Mouse (Mus musculus) heart, postnatal 0 days (tissue): Measurements from ENCODE around the gene Il9r. TPM values are rescaled to one million over a fixed set of nuclear protein-coding genes. Genes with fewer than 3 reads are reported as not detected.
"Not testable (repeated sequence)": the region's sequence is repeated elsewhere in the genome, so short reads cannot be mapped to it uniquely, and the experiment has no call there.

Experiments used
- ATAC-seq: fragments of 200-750 bp; cut with Nextera tagmentation; 2 replicates; pipeline ENCODE4 v1.8.0; 2017; ENCODE audit warnings: low read depth, moderate number of reproducible peaks, moderate library complexity; ENCODE audit not compliant: insufficient read depth
- DNase-seq: peaks from one replicate; pipeline ENCODE4 v3.0.0-alpha.2; 2016; ENCODE audit warnings: low spot score
- H3K27ac ChIP-seq: fragments of 300-500 bp; sonication (generic); 2 replicates; pipeline ENCODE4 v1.5.1; 2014; ENCODE audit warnings: low read depth, mild to moderate bottlenecking
- H3K27me3 ChIP-seq: fragments of 300-500 bp; sonication (generic); 2 replicates; pipeline ENCODE4 v1.6.1; 2014; ENCODE audit warnings: low read length, mixed read lengths; ENCODE audit not compliant: control insufficient read depth, insufficient read depth
- H3K36me3 ChIP-seq: fragments of 300-500 bp; sonication (generic); replicated peaks from 2 replicates; pipeline ENCODE4 v1.6.1; 2014; ENCODE audit warnings: low read length, mixed read lengths; ENCODE audit not compliant: control insufficient read depth, insufficient read depth
- H3K4me1 ChIP-seq: fragments of 300-500 bp; sonication (generic); 2 replicates; pipeline ENCODE4 v1.6.1; 2014; ENCODE audit warnings: antibody characterized with exemption; ENCODE audit not compliant: control insufficient read depth, insufficient read depth
- H3K4me2 ChIP-seq: fragments of 300-500 bp; sonication (generic); 2 replicates; pipeline ENCODE4 v1.6.1; 2014; ENCODE audit warnings: low read depth, mild to moderate bottlenecking, low read length, moderate library complexity
- H3K4me3 ChIP-seq: fragments of 300-500 bp; sonication (generic); 2 replicates; pipeline ENCODE4 v1.5.1; 2014; ENCODE audit warnings: low read depth, low read length
- H3K9ac ChIP-seq: fragments of 300-500 bp; sonication (generic); replicated peaks from 2 replicates; pipeline ENCODE4 v1.6.1; 2014; ENCODE audit warnings: low read depth, low read length, mixed read lengths
- H3K9me3 ChIP-seq: fragments of 300-500 bp; sonication (generic); replicated peaks from 2 replicates; pipeline ENCODE4 v1.6.1; 2016; ENCODE audit warnings: low read length; ENCODE audit not compliant: control insufficient read depth
- CTCF ChIP-seq: IDR thresholded peaks from 2 replicates; pipeline ENCODE4 v1.5.1; 2016; ENCODE audit warnings: antibody characterized with exemption, control low read depth, low read depth
- EP300 ChIP-seq: IDR thresholded peaks from 2 replicates; pipeline ENCODE4 v1.6.1; 2016; ENCODE audit warnings: antibody characterized with exemption, low read depth
- WGBS: fragments of 180-500 bp; shearing (Covaris S2); extraction: QIAGEN DNeasy Blood & Tissue Kit; methylation state at CpG from one replicate; pipeline ENCODE4 v1.1.7; 2014; 5-methylcytosine and 5-hydroxymethylcytosine counted together
- polyA plus RNA-seq: library from polyadenylated mRNA; unstranded; fragments of >200 nt; fragmentation: Nextera tagmentation; extraction: Ambion mirVana; gene quantifications from 2 replicates; pipeline ENCODE4 v1.2.1, GENCODE M21; 2015
- total RNA-seq: library from RNA; depleted of rRNA; stranded (reverse); fragments of >200 nt; gene quantifications from 2 replicates; pipeline ENCODE4 v1.2.3, GENCODE M21; 2014; ENCODE audit warnings: low replicate concordance

The Il9r gene
- total and polyA plus RNA-seq, 2 experiments from 2014 or later: 0.14 TPM; not detected in 1

DNA sequence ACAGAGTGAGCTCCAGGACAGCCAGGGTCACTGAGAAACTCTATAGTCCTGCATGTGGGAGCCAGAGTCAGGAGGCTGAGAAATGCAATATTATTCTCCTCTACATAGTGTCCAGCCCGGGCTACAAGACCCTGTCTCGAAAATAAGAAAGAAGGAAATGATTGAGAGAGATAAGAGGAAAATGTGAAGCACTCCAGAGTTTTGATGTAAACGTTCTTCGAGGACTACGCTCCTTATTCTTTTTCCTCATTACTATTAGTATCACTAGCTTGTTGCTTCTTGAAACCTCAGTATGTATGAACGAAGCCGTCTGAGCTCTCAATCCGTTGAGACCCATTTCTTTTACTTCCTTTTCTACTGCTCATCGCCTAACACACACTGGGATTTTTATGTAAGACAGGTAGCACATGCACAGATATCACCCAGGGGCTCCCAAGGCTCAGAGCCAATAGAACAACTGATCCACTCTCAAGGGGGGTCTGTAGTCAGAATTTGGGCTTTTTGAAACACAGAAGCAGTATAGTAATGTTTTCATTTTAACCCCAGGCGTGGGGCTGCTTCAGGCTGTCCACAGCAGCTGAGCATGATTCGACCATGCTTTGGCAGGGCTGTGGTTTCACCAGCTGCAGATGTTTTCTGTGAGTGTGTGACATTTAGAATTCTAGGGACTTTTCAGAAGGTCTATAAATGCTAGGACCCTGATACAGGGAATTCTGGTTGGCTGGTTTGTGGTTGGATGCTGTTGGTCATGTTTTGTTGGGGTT is 2.0 kb upstream of the Il9r start:
- TF ChIP-seq CTCF: no peak
- TF ChIP-seq EP300: no peak

GRCm38 (mm10) chr11:32200992-32201391 is 913 bp upstream of the Il9r start:
- not testable (repeated sequence) for DNase-seq, H3K4me1 ChIP-seq, H3K27me3 ChIP-seq, H3K9me3 ChIP-seq, H3K4me3 ChIP-seq, H3K9ac ChIP-seq, H3K27ac ChIP-seq, H3K4me2 ChIP-seq, ATAC-seq, H3K36me3 ChIP-seq
- 48% methylated on average over 1 of the region's 1 CpGs for WGBS

More for the DNA sequence above, 2.0 kb upstream of the Il9r start:
- H3K27ac ChIP-seq: no peak overlapping the region
- no peaks in the 10 kb centered on the region for H3K36me3 ChIP-seq
- peaks cover 4% of the 10 kb centered on the region; the same call in 1 of the 2 replicates for H3K4me1 ChIP-seq
- WGBS: 69% methylated on average over 11 of the region's 11 CpGs
- ATAC-seq: no peak
- H3K27me3 ChIP-seq: no peaks in the 10 kb centered on the region
- DNase-seq: no peak
- no peaks in the 10 kb centered on the region for H3K9me3 ChIP-seq
- H3K4me2 ChIP-seq: no peak overlapping the region
- no peak overlapping the region for H3K4me3 ChIP-seq
- no peak overlapping the region for H3K9ac ChIP-seq

DNA sequence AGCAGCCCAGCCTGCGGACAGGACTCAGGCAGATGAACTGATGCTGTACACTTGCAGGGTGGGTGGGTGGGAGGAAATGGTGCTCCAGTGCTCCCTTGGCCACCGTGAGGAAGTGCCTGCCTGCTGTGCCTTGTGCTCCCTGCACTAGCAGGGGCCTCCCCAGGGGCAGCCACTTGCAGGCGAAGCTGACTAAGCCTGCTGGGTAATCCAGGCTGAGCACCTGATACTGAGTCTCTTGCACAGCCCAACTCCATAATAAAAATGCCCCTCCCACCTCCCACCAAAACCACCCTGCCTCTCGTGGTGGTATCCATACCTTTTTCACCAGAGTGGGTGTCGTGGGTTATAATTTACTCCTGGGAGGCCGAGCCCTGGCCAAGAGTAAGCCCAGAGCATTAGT is 849 bp downstream of the Il9r start:
- Histone ChIP-seq H3K36me3 (no peaks in the 10 kb centered on the region), H3K4me1 (no peaks in the 10 kb centered on the region), H3K4me3 (no peak overlapping the region), H3K27ac (no peak overlapping the region), H3K4me2 (no peak overlapping the region), H3K27me3 (no peaks in the 10 kb centered on the region), H3K9ac (no peak overlapping the region), H3K9me3 (no peaks in the 10 kb centered on the region)
- ATAC-seq: no peak
- TF ChIP-seq CTCF (no peak), EP300 (no peak)
- 49% methylated on average over 6 of the region's 6 CpGs for WGBS
- no peak for DNase-seq

- H3K9ac ChIP-seq: no peak overlapping the region
- 67% methylated on average over 13 of the region's 14 CpGs for WGBS
- H3K27ac ChIP-seq: no peak overlapping the region
- H3K27me3 ChIP-seq: no peaks in the 10 kb centered on the region
- H3K4me2 ChIP-seq: no peak overlapping the region
- no peaks in the 10 kb centered on the region for H3K36me3 ChIP-seq
- TF ChIP-seq CTCF: no peak
- no peak for TF ChIP-seq EP300
- ATAC-seq (no peak), DNase-seq (no peak)
- no peak overlapping the region for H3K4me3 ChIP-seq
- H3K9me3 ChIP-seq: no peaks in the 10 kb centered on the region
- no peaks in the 10 kb centered on the region for H3K4me1 ChIP-seq
These were observed 1.7 kb downstream of the Il9r start for GRCm38 (mm10) chr11:32198256-32198955.

DNA sequence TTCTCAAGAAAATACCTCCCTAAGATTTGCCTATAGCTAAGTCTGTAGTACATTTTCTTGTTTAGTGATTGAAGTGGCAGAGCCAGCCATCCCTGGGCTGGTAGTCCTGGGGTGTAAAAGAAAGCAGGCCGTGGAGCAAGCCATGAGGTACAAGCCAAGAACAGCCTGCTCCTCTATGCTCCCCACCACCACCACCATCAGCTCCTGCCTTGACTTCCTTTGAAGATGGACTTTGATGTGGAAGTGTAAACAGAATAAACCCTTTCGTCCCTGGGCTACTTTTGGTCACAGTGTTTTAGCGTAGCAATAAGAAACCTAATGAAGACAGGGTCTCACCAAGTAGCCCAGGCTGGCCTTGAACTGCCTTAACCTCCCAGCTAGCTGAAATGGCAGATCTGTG is 2.3 kb downstream of the Il9r start:
- no peak for TF ChIP-seq EP300
- TF ChIP-seq CTCF: no peak
- Histone ChIP-seq H3K9ac (no peak overlapping the region), H3K4me1 (no peaks in the 10 kb centered on the region), H3K4me3 (no peak overlapping the region), H3K4me2 (no peak overlapping the region), H3K36me3 (no peaks in the 10 kb centered on the region), H3K9me3 (no peaks in the 10 kb centered on the region), H3K27me3 (no peaks in the 10 kb centered on the region), H3K27ac (no peak overlapping the region)
- DNase-seq (no peak), ATAC-seq (no peak)
- WGBS: 54% methylated on average over 3 of the region's 3 CpGs

- TF ChIP-seq EP300: no peak
- TF ChIP-seq CTCF: no peak
- WGBS: 70% methylated on average over 6 of the region's 6 CpGs
- Histone ChIP-seq H3K36me3 (no peaks in the 10 kb centered on the region), H3K27me3 (no peaks in the 10 kb centered on the region), H3K27ac (no peak overlapping the region), H3K4me1 (no peaks in the 10 kb centered on the region), H3K4me2 (no peak overlapping the region), H3K9me3 (no peaks in the 10 kb centered on the region), H3K9ac (no peak overlapping the region), H3K4me3 (no peak overlapping the region)
- DNase-seq (no peak), ATAC-seq (no peak)
These were observed 3.4 kb downstream of the Il9r start for GRCm38 (mm10) chr11:32196727-32197126.
